Mouse (Mus musculus) bone marrow, adult 2 months (tissue): ENCODE measurements around the gene Tldc2.

Experiments
- CTCF ChIP-seq: fragments of 200-500 bp; IDR thresholded peaks from 2 replicates; pipeline ENCODE4 v1.5.1; 2011; ENCODE audit warnings: low read length, control low read depth; ENCODE audit not compliant: control insufficient read depth, insufficient read depth
- POLR2A ChIP-seq: fragments of 200-500 bp; IDR thresholded peaks from 2 replicates; pipeline ENCODE4 v1.6.1; 2011; ENCODE audit warnings: low read depth, mild to moderate bottlenecking, control low read depth, low read length, borderline replicate concordance; ENCODE audit not compliant: control insufficient read depth

DNA sequence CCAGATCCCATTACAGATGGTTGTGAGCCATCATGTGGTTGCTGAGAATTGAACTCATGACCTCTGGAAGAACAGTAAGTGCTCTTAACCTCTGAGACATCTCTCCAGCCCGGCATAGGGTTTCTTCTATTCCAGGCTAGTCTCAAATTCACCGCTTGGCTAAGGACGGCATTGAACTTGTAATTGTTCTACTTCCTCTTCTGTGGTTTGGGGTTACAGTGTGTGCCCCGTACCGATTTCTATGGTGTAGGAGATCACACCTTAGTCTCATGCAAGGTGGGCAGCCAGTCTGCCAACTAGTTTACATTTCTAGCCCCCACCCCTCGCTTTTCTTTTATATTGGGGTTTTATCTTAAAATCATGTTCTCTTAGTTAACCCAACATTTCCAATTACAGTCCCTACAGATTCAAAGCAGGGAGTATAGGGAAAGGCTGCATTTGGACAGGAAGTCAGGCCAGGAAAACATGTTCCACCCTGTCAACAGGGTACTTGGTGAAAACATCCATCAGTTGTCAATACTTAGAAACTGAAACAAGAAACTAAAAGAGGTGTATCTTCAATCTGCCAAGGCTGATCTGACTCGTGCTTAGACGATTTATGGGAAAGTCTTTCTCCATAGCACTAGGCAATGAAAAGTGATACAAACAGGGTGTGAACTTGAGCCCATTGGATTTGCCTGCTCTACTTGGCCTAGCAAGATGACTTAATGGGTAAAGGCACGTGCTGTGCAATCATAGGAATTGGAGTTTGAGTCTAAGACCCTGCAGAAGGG lies 51.3 kb downstream of the Tldc2 start:
- TF ChIP-seq CTCF (no peak), POLR2A (no peak)
